Mouse (Mus musculus) heart, postnatal 25 days (tissue): ENCODE measurements at regions not wholly inside any gene's neighbourhood (a gene's known extent, or its start where the extent isn't known, plus 50 kb on each side); places are given as distances from the start of the nearest gene placed in this dataset.

Experiments used
- DNase-seq: peaks from one replicate; pipeline ENCODE4 v3.0.0; 2022; ENCODE audit warnings: low spot score
- intact Hi-C: fragments of 180-260 bp; cut with DNase I; formaldehyde crosslinking; loops from one replicate; pipeline ENCODE4 v1.15.1; 2025

DNA sequence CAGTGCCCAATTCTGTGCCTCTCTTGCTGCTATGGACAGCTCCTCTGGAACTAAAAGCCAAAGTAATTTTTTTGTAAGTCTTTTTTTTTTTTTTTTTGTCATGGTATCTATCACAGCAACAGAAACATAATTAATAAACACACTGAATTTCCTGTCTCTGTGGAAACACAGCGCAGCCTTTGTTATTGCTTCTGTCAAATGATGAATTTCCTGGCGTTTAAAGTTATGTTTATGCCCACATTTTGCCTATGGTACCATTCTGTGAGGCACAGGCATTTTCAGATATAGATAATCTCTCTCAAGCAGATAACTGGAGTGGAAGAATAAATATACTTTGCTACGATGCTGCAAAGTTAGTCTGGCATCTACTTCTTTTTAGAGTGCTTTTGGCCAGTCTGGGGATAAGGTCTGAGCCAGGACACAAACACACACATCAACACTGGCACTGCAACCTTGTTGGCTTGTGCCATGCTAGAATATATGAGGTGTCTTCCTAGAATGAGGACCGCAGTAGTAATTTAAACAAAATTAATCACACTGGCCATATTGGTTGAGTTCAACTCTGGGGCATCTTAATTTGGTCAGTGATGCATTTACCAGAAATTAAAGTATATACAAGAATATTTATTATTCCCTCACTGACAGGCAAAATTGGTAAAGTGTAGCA is 227.9 kb upstream of the Gk2 start:
- DNase-seq, result no peak
- intact Hi-C loops, result no loop called here

DNA sequence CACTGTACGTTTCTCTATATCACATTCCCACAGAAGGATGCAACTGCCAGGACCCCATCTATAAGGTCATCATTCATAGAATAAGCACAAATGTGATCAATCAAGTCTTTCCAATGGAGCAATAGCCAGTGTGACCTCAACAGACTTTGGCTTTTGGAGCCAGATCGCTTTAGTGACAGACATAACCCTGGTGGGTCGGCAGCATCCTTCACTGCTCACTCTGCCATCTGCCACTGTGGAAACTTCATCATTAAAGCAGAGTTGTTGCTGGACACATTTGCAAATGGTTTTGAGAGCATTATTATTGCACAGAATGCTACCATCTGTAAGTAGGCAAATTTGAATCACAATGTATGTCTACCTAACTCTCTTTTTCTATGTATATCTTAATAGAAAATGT is 212.9 kb upstream of the Gk2 start:
- DNase-seq, result no peak
- intact Hi-C loops, result no loop called here

DNA sequence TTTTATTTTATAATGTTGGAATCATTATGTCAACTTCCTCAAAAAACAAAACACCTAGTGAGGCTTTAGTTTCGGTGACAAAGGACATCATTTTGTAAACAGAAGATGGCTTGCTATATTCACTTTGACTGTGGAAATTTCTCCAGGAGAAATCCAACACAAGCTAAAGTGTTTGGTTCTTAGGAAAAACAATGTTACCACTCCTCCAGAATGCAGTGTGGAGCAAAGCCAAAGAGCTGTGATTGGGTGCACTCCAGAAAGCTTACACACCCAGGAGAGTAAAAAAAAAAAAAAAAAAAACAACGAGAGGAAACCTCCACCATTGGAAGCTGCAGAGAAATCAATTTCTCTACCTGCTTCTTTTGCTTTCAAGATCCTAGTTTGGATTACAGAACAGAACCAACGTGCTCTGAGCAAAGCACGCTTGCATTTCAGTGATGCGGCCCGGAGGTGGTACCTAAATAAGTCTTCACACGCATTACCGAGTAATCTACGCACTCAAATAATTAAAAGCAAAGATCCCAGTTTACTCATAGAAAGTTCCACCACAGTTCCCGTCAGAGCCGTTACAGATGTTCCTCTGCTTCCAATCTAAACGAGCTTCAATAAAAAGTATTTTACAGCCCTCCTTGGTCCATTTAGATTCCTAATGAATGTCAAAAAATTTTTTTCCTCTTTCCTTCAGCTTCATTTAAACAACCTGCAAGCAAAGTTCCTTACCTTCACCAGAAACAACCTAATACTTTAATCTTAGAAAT is 199.5 kb upstream of the Gk2 start:
- no peak for DNase-seq
- intact Hi-C loops, result no loop called here

- intact Hi-C loops, result no loop called here
- no peak for DNase-seq
These were observed 198.4 kb upstream of the Gk2 start for GRCm38 (mm10) chr5:97655266-97655665.

DNA sequence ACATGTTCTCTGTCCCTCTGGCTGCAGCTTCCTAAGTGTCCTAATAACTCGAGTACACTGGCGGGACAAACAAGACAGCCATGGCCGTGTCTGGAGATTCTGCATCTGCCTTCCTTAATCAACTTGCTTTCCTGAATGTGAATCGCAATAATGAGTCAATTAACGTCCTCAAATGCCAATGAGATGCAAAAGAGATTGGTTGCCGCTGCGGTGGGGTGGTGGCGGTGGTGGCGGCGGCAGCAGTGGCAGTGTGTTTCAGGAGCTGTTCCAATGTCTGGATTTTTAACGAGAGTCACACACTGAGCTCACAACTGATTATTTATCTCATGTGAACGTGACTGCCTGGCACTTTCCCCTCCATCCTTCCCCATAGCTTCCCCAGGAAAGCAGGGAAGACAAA is 197.6 kb upstream of the Gk2 start:
- DNase-seq, result no peak
- intact Hi-C loops, result no loop called here

DNA sequence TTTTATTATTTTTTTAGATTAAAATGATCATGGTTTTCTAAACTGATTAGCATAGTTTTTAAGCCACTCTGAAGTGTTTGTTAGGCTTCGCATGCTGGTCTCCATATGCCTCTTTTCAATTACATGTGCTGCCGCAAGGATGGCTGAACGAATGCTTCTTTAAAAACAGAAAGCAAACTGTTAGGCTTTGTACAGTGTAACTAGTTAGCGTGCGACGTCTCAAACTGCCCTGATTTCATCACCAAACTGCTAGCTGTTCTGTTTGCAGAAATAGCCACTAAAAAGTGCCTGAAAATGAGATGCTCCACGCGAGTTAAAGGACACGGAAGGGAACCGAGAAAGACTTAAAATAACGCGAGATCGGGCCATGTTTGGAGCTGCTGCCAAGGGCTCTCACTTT is 185.4 kb upstream of the Gk2 start:
- intact Hi-C loops, result no loop called here

GRCm38 (mm10) chr5:97641646-97642045 is 184.8 kb upstream of the Gk2 start:
- intact Hi-C loops, result no loop called here
- DNase-seq, result no peak

More for the DNA sequence above, 185.4 kb upstream of the Gk2 start:
- no peak for DNase-seq

- intact Hi-C loops, result no loop called here
- no peak for DNase-seq
These were observed 179.5 kb upstream of the Gk2 start for GRCm38 (mm10) chr5:97636357-97636756.

DNA sequence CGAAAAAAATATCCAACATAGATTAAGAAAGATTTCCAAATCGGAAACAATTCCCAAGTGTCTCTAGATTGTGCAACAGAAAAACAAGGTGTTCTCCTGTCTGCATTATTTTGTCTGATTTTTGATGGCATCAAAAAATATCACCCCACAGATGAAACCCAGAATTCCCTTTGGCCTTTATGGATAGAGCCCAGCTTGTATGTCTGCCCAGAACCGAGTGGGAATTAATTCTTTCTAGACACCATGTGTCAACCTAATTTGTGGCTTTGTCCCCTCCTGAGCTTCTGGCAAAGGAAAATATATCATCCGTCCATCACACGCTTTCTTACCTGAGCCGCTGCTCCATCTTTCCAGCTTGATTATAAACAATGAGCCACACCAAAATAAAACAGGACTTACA is 176.9 kb upstream of the Gk2 start:
- intact Hi-C loops, result no loop called here
- DNase-seq, result no peak

DNA sequence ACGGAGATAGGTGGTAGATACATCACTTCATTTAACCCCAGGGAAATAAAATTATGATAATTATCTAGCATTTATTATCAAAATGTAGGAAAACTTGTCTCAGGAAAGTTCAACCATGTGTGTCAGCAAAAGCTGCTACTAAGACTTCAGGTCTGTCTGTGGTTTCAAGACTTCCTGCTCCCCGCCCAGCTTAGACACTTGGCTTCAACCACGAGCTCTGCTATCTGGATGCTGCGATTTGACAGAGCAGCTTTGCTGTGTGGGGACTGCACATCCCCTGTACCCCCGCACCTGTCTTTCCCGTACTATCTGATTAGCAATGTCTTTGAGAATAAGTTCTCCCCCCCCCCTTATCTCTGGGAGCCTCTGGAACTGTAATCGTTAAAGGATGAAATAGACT is 176.0 kb upstream of the Gk2 start:
- intact Hi-C loops, result no loop called here
- DNase-seq, result no peak

GRCm38 (mm10) chr5:97625200-97625599 is 168.4 kb upstream of the Gk2 start:
- no peak for DNase-seq
- intact Hi-C loops, result no loop called here

GRCm38 (mm10) chr5:97619890-97620289 is 163.1 kb upstream of the Gk2 start:
- intact Hi-C loops, result no loop called here
- no peak for DNase-seq

GRCm38 (mm10) chr5:97618411-97618810 is 161.6 kb upstream of the Gk2 start:
- no peak for DNase-seq
- intact Hi-C loops, result no loop called here

DNA sequence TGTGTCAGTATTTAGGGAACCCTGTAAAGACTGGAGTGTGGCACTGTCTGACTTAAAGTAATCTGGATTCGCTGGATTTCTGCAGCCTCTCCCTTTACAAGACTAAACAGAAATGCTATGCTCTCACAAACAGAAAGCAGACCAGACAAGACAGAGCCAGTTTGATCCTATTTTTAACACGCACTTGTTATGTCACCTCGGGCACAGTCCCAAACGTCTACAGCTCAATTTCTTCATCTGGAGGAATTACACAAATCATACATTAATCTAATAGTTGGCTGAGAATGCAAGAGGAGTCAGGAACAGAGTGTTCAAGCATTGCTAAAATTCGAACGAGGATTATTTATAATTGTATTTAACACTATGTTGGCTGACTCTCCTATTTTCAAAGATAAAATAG is 145.4 kb upstream of the Gk2 start:
- intact Hi-C loops, result no loop called here
- no peak for DNase-seq

- intact Hi-C loops, result no loop called here
These were observed 144.6 kb upstream of the Gk2 start for GRCm38 (mm10) chr5:97601384-97601783.

DNA sequence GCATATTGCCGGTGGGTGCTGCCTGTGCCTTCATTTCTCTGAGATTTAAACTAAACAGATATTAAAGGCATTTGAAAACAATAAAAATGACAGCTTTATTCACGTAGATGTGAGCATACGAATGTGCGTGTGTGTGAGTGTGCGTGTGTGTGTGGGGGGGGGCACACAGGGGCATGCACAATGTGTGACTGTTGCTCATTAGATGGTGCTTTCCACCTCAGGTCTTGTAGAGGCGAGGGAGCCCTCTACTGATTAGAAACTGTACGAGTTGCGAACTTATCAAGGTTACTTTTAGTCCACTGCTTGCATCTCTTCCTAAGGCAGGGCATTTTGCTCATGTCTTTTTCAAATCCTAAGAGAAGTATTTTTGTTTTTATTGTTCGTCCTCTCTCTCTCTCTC is 141.9 kb upstream of the Gk2 start:
- intact Hi-C loops, result loop anchor here (10.0 kb wide), 1 partner anchor 464 kb away; no protein-coding TSS in a partner anchor
- no peak for DNase-seq

More at GRCm38 (mm10) chr5:97601384-97601783, 144.6 kb upstream of the Gk2 start:
- no peak for DNase-seq

- DNase-seq, result no peak
- intact Hi-C loops, result loop anchor here (10.0 kb wide), 1 partner anchor 461 kb away; no protein-coding TSS in a partner anchor
These were observed 139.1 kb upstream of the Gk2 start for GRCm38 (mm10) chr5:97595916-97596315.

DNA sequence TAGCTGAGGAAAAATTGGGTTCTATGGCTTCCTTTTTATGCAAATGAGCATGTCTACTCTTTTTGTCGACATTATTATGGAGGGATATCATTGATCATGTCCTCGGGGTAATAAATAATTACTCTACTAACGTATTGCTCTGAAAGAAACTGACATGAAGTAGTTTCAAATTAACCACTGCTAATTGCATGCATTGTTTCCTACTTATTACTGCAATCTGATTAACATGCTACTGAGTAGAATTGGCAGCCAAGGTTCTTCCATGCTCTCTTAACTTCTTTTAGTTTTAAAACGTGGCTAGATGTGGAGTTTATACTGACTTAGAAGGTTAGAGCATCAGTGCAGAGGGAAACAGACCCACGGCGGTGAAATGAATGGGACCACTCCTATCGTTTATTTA is 137.3 kb upstream of the Gk2 start:
- DNase-seq, result no peak
- intact Hi-C loops, result loop anchor here (10.0 kb wide), 1 partner anchor 459 kb away; no protein-coding TSS in a partner anchor

- intact Hi-C loops, result no loop called here
- DNase-seq, result no peak
These were observed 125.7 kb upstream of the Gk2 start for GRCm38 (mm10) chr5:97582509-97582908.

DNA sequence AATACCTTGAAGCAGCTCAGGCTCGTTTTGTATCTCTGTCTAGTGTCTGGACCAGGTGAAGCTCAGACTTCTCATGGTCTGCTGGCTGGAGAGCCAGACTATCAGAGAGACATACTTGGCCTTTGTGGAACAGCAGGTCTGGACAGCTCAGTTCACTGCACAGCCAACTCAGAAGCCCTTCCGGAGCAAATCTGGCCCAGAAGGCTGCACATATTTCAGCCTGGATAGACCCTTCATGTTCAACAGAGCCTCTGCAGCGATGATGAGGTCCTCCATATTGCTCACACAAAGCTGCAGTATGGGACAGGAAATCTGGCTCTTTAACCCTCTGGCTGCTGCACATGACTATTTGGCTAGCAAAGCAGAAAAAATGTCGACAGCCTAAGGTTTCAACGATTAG is 108.7 kb upstream of the Gk2 start:
- no peak for DNase-seq
- intact Hi-C loops, result no loop called here

DNA sequence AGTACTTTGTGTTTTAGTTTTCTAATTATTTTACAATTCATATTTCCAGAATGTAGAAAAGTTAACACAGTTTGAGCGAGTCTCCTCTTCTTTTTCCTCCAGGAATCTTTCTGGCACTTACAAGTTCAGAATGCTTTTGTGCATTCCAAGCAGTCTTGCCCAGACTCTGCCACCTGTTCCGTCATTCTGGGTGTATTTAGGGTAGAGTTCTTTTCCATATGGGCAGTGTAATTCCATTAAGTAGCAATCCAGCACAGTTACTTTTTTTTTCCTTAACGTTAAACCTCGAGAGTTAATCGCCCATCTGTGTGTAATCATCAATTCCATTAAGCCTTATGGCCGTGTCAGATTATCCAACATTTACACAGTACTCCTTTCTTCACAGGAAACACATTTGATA is 106.9 kb upstream of the Gk2 start:
- intact Hi-C loops, result no loop called here
- no peak for DNase-seq

GRCm38 (mm10) chr5:97554274-97554673 is 97.5 kb upstream of the Gk2 start:
- no peak for DNase-seq
- intact Hi-C loops, result no loop called here
